Mouse (Mus musculus) G1E (cell line): ENCODE results near the gene 1700125H20Rik. TPM values are rescaled to one million over a fixed set of nuclear protein-coding genes. Genes with fewer than 3 reads are reported as not detected.
A peak's percentile ranks its signal among the peaks of the same experiment; 100 is the strongest.

Source experiments
- ATAC-seq: 2 replicates; pipeline ENCODE4 v1.8.0; 2016; ENCODE audit warnings: mild to moderate bottlenecking; ENCODE audit not compliant: insufficient number of reproducible peaks, poor library complexity, low FRiP score, severe bottlenecking; ENCODE audit errors: extremely low read depth
- DNase-seq: peaks from one replicate; pipeline ENCODE4 v3.0.0; 2012; ENCODE audit warnings: low spot score
- H3K27me3 ChIP-seq: 2 replicates; pipeline ENCODE4 v1.6.1; 2012; ENCODE audit warnings: mild to moderate bottlenecking, low read length, inconsistent platforms; ENCODE audit not compliant: insufficient read depth
- H3K36me3 ChIP-seq: replicated peaks from 2 replicates; pipeline ENCODE3; 2012; ENCODE audit warnings: mild to moderate bottlenecking, inconsistent platforms
- H3K4me1 ChIP-seq: 2 replicates; pipeline ENCODE4 v1.6.1; 2012; ENCODE audit warnings: low read depth, low read length, inconsistent platforms, mixed read lengths; ENCODE audit not compliant: insufficient read depth
- H3K4me3 ChIP-seq: 2 replicates; pipeline ENCODE4 v1.5.1; 2012; ENCODE audit warnings: low read depth, mild to moderate bottlenecking, inconsistent platforms, low read length, moderate library complexity, mixed read lengths
- H3K9me3 ChIP-seq: replicated peaks from 2 replicates; pipeline ENCODE4 v1.6.1; 2012; ENCODE audit warnings: inconsistent platforms
- CTCF ChIP-seq: IDR thresholded peaks from 2 replicates; pipeline ENCODE4 v1.5.1; 2012; ENCODE audit warnings: low read depth, low read length, inconsistent platforms, mixed read lengths
- GATA1 ChIP-seq: IDR thresholded peaks from 2 replicates; pipeline ENCODE4 v1.6.1; 2012; ENCODE audit warnings: borderline replicate concordance, low read length, inconsistent platforms, mixed read lengths
- GATA2 ChIP-seq: IDR thresholded peaks from 2 replicates; pipeline ENCODE4 v1.6.1; 2012; ENCODE audit warnings: low read depth, low read length, inconsistent platforms, borderline replicate concordance
- POLR2AphosphoS5 ChIP-seq: IDR thresholded peaks from 2 replicates; pipeline ENCODE4 v1.6.1; 2012; ENCODE audit warnings: low read depth, low read length, inconsistent platforms; ENCODE audit not compliant: insufficient replicate concordance
- TAL1 ChIP-seq: conservative IDR thresholded peaks from 2 replicates; pipeline ENCODE4 v1.6.1; 2012; ENCODE audit warnings: low read depth, low read length, inconsistent platforms, mixed read lengths
- polyA plus RNA-seq: library from polyadenylated mRNA; stranded (reverse); fragments of >175 nt; gene quantifications from 2 replicates; pipeline ENCODE4 v1.2.3, GENCODE M21; 2012
- total RNA-seq, 2 experiments: library from RNA; stranded (forward) in 1 of 2; stranded (reverse) in 1 of 2; fragments of 200-1000 nt in 1 of 2; fragments of >200 nt in 1 of 2; fragmentation: Nextera tagmentation in 1 of 2; gene quantifications; 2 replicates each; pipeline ENCODE4 v1.2.3; 2014 to 2017

1700125H20Rik gene
- total and polyA plus RNA-seq, 3 experiments = not detected

DNA sequence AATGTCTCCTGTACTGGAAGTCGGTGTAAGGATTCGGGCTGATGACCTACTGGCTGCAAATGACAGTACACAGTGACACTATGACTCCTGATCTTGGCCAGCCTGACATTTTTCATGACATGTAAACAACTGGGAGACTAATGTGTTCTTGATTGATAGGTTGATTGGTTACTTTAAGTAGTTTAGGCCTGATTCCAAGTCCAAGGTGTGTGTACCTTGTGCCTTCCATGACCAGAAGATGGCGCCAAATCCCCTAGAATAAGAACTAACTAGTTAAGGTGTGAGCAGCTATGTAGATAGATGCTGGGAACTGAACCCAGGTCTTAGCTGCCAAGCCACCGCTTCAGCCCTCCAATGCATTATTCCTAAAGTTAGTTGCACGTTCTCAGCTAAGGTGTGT is 13.9 kb downstream of the 1700125H20Rik start:
- Histone ChIP-seq H3K27me3 (no peaks in the 10 kb centered on the region), H3K4me3 (no peak overlapping the region), H3K36me3 (peaks cover 20% of the 10 kb centered on the region), H3K9me3 (no peaks in the 10 kb centered on the region), H3K4me1 (peaks cover 20% of the 10 kb centered on the region)
- DNase-seq (no peak), ATAC-seq (no peak)
- TF ChIP-seq CTCF (peak; percentile 57; the same call in 1 of the 2 replicates), TAL1 (no peak)

DNA sequence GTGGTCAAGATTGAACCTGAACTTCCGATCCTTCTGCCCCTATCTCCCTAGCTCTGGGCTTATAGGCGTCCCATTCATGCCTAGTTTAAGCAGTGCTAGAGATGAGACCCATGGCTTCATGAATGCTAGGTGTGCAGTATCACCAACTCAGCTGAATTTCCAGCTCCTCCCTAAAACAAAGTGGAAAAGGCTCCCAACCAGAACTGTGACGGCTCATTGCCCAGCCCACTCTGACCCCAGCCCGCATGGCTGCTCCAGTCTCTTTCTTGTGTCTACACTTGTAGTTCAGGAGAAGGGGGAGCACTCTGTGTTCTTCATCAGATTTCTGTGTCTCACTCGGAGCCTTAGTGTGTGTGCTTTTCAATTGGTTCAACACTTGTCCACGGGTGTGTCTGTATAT is 14.6 kb downstream of the 1700125H20Rik start:
- peaks cover 25% of the 10 kb centered on the region for H3K36me3 ChIP-seq
- H3K9me3 ChIP-seq = no peaks in the 10 kb centered on the region
- TF ChIP-seq TAL1 (no peak), GATA2 (no peak), CTCF (no peak), POLR2AphosphoS5 (no peak), GATA1 (no peak)
- ATAC-seq (no peak), DNase-seq (no peak)
- peaks cover 26% of the 10 kb centered on the region for H3K4me1 ChIP-seq
- no peaks in the 10 kb centered on the region for H3K27me3 ChIP-seq
- no peak overlapping the region for H3K4me3 ChIP-seq

DNA sequence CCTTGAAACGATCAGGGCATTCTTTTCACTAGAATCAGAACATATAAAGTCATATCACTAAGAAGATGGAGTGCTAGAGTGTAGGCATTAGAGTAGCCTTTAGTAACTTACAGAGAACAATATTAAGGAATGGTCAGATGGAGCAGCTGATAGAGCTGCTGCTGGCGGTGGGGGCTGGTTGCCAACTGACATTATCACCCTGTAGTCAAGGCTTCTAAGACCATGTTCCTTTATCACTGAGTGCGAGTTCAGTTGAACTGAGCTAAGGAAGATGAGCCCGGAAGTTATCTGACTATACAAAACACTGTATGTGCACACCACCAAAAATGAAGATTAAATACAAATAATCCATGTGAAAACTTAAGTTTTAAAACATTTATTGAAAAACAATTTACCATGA is 18.9 kb downstream of the 1700125H20Rik start:
- Histone ChIP-seq H3K4me3 (no peak overlapping the region), H3K36me3 (peaks cover 62% of the 10 kb centered on the region), H3K4me1 (peaks cover 19% of the 10 kb centered on the region), H3K9me3 (no peaks in the 10 kb centered on the region), H3K27me3 (no peaks in the 10 kb centered on the region)
- ATAC-seq = no peak
- TF ChIP-seq POLR2AphosphoS5 (no peak), GATA2 (no peak), CTCF (no peak), GATA1 (no peak), TAL1 (no peak)
- no peak for DNase-seq

DNA sequence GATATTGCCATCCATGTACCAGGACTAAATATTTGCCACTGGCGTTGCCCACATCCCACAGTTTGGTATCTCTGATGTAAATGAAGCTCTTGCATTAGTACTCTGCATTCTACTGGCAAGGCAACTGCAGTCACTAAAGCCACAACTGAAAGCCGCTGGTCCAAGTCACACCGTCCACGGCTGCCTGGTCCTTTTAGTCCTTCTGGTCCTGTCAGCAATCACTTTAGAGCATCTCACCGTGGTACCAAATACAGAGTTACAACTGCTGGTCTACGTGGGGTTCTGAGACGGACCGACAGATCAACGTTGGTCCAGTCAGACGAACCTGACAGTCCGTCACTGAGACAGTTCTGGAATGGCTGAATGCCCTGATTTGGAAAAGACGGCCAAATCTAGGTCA is 20.5 kb downstream of the 1700125H20Rik start:
- DNase-seq = no peak
- Histone ChIP-seq H3K27me3 (no peaks in the 10 kb centered on the region), H3K9me3 (no peaks in the 10 kb centered on the region), H3K36me3 (peaks cover 66% of the 10 kb centered on the region), H3K4me1 (peaks cover 19% of the 10 kb centered on the region), H3K4me3 (no peak overlapping the region)
- no peak for ATAC-seq
- TF ChIP-seq CTCF (no peak), TAL1 (no peak), GATA1 (no peak), POLR2AphosphoS5 (no peak), GATA2 (no peak)

DNA sequence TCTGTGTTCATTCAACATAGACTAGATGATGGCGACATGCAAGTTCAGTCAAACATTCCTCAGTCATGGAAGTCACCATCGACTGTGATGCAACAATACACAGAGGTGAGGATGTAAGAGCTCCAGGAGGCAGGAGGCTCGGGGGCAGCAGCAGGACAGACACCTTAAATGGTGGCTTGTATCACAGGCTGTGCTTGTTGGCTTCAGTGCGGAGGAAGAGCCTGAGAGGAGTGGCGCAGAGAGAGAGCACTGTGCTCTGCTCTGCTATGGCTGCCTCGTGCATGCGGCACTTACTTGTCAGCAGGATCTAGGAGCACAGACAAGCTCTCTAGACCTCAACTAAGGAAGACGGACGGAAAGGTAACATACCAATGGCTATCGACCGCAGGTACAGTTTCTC is 24.0 kb downstream of the 1700125H20Rik start:
- Histone ChIP-seq H3K4me1 (peaks cover 9% of the 10 kb centered on the region; the same call in 1 of the 2 replicates), H3K4me3 (no peak overlapping the region), H3K36me3 (peaks cover 83% of the 10 kb centered on the region), H3K9me3 (no peaks in the 10 kb centered on the region), H3K27me3 (no peaks in the 10 kb centered on the region)
- TF ChIP-seq TAL1 (no peak), CTCF (no peak), GATA1 (no peak), GATA2 (no peak), POLR2AphosphoS5 (no peak)
- ATAC-seq (no peak), DNase-seq (no peak)

DNA sequence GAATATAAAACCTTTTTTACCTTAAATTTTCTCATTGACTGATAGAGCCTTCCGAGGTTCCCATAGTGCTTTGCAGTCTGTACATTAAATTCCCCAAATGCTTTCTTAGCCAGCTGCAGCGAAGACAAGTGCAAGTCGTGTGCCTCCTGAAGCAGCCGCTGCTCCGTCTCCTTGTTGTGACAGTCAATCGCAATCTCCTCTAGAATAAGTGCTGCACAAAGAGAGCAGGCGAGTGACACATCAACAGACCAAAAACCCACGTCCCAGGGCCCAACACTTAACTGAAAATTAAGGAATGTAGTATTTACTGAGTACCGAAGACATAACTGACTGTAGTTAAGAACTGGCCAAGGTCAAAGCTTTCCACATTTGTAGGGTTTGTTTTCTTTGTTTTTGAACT is 25.8 kb downstream of the 1700125H20Rik start:
- TF ChIP-seq CTCF = no peak
- TF ChIP-seq GATA2 = no peak
- no peak for TF ChIP-seq TAL1
- TF ChIP-seq POLR2AphosphoS5 = no peak
- TF ChIP-seq GATA1 = no peak
- Histone ChIP-seq H3K9me3 (no peaks in the 10 kb centered on the region), H3K36me3 (peaks cover 85% of the 10 kb centered on the region), H3K4me1 (no peaks in the 10 kb centered on the region; the same call in 1 of the 2 replicates), H3K4me3 (no peak overlapping the region), H3K27me3 (no peaks in the 10 kb centered on the region)
- no peak for DNase-seq
- ATAC-seq = no peak

DNA sequence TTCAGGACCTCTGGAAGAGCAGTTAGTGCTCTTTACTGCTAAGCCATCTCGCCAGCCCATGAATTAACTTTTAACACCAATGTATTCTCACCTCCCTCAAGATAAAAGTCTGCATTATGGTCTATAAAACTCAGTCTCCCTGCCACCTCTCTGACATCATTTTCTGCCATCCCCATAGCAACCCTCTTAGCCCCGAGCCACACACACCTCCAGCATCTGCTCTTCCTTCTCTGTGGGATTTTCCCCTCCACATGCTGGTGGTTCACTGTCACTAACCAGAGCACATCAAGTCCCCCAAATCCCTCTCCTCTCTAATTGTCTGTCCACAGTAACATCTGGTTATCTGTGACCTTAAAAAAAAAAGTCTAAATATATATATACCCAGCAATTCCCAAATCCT is 28.7 kb downstream of the 1700125H20Rik start:
- Histone ChIP-seq H3K4me1 (no peaks in the 10 kb centered on the region), H3K36me3 (peaks cover 81% of the 10 kb centered on the region), H3K27me3 (no peaks in the 10 kb centered on the region), H3K9me3 (no peaks in the 10 kb centered on the region), H3K4me3 (no peak overlapping the region)
- ATAC-seq (no peak), DNase-seq (no peak)
- TF ChIP-seq GATA1 (no peak), CTCF (no peak), POLR2AphosphoS5 (no peak), GATA2 (no peak), TAL1 (no peak)
